Mouse (Mus musculus) spleen, postnatal 4 days (tissue): ENCODE results near the gene Rgl1.

Source experiments
- DNase-seq, 2 experiments: peaks; one replicate each; pipeline ENCODE4 v3.0.0; 2022; ENCODE audit warnings: low spot score in 2 of 2

Rgl1 gene

DNA sequence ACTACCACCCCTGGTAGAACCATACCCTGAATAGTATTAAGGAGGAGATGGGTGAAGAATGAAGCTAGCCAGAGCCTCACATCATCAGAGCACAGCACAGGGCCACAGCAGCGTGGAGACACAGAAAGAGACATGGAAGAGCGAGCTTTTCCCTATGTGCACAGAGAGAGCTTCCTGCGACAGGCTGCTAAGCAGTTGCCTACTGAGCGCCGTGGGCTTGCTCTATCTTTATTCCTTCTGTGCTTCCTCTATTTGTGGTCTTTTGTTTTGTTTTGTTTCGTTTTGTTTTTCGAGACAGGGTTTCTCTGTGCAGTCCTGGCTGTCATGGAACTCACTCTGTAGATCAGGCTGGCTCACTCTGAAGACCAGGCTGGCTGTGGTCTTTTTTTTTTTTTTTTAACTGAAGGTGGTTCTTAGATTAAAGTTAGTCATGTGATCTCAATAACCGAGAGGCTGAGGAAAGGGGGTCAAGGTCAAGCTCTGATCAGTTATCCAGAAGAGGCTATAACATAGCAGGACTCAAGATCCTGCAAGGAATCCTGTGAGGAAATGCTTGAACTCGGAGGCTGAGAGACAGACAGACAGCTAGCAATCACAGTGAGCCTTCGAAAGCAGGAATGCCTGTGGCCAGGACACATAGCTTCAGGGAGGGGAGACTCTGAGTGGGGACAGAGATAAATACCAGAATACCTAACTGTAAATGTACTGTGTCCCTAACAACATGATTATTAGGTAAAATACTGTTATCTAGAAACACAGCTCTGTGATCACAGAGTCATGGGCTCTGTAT lies 150.0 kb downstream of the Rgl1 start:
- no peak for DNase-seq

GRCm38 (mm10) chr1:152614743-152615380 lies 151.3 kb downstream of the Rgl1 start:
- no peak for DNase-seq

DNA sequence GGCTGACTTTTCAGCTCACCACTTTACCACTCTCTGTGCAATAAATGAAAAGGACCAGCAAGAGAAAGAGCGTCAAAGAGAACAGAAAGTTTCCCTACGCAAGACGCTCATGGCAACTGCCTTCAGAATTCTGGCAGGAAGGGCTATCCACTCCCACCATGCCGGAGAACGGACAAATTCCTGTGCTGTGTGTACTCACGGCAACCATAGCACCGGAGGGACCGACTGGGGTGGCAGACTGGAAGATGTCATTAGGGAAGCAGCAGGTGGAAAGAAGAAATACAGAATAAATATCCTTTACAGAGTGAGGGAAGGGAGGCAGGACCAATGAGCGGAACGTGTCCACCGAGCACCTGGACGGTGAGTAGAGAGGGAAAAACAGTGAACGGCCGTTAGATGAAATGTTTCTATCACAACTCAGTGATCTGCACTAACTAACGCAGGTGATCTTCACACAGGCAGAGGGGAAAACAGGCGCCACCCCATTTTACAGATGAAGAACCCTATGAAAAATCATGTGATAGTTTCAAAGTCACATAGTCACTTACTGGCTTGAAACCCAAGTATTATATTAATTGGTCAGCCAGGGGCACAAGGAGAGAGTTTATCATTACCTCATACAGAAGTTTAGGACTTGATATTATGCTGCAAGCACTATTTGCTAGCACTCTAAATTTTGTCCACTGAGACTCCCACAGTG lies 152.8 kb downstream of the Rgl1 start:
- DNase-seq = no peak

GRCm38 (mm10) chr1:152612535-152613157 lies 153.5 kb downstream of the Rgl1 start:
- no peak for DNase-seq

- no peak for DNase-seq
Measured at GRCm38 (mm10) chr1:152609547-152609946, 156.6 kb downstream of the Rgl1 start.

GRCm38 (mm10) chr1:152609006-152609405 lies 157.1 kb downstream of the Rgl1 start:
- no peak for DNase-seq

DNA sequence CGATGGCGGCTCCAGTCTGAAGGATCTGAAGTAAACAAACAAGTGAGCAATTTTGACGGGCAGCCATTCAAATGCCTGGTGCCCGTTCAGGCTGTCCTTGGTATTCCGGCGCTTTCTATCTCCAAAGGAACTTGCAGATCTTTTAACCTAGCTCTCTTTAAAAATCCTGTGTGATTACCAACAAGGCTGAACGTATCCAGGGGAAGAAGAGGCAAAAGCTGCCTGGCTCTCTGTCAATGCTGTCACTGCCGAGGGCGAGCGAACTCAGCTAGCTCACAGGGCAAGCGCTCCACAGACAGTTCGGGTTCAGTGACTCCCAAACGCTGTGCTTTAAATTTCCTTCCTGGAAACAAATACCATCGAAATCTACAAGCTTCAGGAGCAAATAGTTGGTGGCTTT lies 158.4 kb downstream of the Rgl1 start:
- DNase-seq = no peak

- no peak for DNase-seq
Measured at GRCm38 (mm10) chr1:152606727-152607126, 159.4 kb downstream of the Rgl1 start.

DNA sequence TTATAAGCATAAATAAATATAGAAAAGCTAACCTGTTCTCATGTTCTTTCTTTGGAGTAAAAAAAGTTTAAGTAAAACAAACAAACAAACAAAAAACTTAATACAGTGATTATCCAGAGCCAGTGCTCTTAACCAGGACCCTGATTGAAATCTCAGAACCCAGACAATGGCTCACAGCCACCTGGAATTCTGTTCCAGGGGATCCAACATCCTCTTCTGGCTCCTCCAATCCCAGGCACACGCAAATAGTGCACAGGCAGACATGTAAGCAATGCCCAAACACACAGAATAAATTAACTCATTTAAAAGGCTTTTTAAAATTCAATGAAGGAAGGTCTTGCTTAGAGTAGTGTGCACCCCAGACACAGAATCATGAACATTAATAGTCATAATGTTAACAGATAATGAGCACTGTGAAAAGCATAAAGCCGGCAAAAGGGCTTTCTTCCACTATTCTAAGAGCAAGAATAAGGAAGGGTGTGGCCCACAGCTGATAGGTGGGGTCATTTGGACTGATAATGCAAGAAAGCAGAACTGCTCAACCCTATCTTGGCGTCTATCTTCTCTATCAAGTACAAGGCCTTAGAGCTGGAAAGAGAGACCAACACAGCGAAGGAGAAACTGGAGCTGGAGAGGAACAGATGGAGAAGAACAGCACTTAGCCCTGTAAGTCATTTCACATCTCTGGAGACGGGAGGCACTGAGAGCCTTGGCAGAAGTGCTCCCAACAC lies 160.1 kb downstream of the Rgl1 start:
- no peak for DNase-seq

DNA sequence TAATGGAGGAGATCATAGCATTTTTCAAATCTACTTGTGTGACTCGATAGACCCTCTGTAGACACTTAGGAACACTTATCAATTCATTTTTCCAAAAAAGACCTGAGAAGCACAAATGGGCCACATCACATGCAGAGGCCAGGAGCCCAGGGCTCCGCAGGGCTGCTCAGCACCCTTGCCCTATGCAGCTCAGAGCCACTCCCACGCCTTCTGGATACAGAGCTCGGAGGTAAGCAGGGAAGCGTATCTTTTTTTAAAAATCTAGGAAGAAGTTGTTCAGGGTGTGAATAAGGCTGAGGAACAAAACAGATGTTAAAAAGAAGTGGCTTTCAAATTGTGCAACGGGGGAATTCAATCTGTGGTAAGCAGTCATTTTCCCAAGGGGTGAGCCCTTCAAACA lies 162.0 kb downstream of the Rgl1 start:
- no peak for DNase-seq

DNA sequence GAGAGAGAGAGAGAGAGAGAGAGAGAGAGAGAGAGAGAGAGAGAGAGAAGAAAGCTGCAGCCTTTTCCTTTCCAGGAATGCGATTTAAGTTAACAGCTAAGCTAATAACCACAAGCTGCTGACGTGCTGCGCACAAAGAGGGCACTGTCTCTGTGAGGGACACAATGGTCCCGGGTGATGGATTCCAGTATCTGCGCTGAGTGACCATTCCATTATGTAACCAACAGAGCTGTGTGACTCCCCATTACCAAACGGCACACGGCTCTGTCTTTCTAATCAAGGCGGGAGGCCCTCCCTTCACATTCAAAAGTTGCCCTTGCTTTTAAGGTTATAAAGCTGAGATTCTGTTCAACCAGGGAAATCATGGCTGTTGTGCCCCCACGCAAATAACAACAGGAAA lies 162.5 kb downstream of the Rgl1 start:
- no peak for DNase-seq

DNA sequence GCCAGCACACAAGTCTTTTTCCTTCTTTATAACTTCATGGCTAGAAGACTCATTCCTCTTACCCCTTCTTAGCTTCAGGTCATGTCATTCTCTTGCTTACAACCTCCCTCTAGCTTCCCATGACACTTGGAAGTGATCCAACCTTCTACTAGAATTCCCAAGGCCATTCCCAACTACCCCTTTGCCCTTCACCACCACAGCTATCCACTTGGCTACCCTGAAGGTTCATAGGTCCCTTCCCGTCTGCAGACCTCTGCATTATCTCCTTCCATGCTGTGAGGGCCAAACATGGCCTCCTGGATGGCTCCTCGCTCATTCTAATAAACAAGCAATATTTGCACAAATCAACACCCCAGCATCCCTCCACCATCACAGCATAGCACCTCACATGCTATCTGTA lies 165.7 kb downstream of the Rgl1 start:
- DNase-seq = no peak

- no peak for DNase-seq
Measured at GRCm38 (mm10) chr1:152599347-152599746, 166.8 kb downstream of the Rgl1 start.

GRCm38 (mm10) chr1:152594690-152595089 lies 171.5 kb downstream of the Rgl1 start:
- DNase-seq = no peak

DNA sequence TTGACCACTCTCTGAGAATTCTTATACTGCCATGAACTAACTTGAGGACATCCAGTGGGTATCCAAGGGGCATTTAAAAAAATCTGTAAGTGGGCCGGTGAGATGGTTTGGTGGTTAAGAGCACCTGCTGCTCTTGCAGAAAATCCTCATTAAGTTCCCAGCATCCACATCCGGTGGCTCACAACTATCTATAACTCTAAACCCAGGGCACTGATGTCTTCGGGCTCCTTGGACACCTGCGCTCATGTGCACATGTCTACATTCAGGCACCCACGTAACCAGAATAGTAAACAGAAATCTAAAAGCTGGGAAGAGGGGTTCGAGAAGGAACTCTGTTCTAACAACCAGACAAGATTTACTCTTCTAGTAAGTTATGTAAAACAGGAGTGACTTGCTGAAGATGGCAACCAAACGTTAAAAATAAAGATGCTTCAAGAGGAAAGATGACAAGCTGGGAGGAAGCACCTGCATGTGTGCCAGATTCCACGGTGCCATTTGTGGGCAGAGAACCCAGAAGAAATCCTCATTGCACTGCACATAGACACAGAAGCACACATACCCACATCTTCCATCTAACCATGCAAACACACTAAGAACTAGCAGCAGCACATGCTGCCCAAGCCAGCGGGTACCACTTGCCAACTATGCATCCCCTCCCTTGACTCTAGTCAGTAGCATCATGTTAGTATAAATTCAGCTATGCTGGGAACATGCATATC lies 172.2 kb downstream of the Rgl1 start:
- no peak for DNase-seq

GRCm38 (mm10) chr1:152593382-152593781 lies 172.8 kb downstream of the Rgl1 start:
- peak in 1 of 2 experiments; percentile 36 for DNase-seq

DNA sequence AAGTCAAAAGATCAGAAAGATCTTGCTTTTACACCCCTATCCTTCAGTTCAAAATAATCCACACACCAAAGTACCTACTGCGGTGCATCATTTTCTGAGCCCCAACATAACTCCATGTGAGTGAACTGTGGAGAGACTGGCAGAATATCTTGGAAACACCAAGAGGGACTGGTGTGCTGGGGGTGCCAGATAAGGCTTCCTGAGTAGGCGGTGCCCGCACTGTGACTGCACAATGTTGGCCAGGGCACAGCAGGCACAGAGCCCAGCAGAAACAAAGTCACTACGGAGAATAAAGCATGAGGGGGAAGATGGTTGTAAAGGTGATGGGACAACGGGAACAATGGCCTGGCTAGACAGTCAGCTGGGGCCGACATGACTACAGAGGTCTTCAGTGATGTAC lies 173.5 kb downstream of the Rgl1 start:
- peak; percentile 83 to 85 for DNase-seq

DNA sequence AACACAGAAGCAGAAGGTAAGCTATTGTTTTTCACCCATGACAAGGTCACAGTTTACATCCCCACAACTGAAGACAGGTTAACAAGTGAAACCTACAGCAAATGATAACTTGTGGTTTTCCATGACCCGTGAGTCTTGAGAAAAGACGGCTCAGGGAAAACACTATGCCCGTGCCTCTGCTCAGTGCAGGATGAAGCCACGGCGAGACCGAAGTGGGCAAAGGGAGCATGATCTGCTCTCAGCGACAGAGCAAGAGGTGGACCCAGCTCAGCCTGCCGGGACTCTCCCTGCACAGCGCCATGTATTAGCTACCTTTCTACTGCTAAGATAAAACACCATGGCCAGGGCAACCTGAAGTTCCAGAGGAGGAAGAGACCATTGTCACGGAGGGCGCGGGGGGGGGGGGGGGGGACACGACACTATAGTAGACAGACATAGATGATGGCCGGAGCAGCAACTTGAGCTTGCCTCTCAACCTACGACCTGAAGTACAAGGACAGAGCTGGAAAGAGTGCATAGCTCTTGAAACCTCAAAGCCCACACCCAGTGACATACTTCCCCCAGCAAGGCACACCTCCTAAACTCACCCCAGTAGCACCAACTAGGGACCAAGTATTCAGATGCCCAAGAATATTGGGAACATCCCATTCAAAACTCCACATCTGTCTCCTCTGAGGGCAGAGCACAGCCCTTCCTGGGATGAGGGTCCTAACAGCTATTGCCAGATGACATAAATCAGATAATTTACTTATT lies 174.2 kb downstream of the Rgl1 start:
- DNase-seq = peak; percentile 37 to 72

DNA sequence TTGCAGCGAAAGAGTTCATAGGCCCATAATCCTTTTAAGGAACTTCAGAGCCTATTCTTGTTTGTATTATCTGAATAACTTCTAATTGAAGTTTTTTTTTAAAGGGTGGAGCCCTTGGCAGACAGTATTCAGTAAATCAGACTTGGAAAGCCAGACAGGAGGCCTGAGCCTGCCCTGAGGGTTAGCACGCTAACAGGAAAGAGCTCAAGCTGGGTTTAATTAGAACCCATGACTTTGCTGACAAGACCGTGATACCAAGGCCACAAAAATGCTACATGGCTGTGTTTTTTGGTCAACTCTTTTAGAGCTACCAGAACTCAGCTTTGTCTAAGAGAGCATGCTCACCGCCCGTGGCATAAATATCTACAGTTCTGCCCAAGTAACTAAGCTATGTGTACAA lies 175.8 kb downstream of the Rgl1 start:
- no peak for DNase-seq

DNA sequence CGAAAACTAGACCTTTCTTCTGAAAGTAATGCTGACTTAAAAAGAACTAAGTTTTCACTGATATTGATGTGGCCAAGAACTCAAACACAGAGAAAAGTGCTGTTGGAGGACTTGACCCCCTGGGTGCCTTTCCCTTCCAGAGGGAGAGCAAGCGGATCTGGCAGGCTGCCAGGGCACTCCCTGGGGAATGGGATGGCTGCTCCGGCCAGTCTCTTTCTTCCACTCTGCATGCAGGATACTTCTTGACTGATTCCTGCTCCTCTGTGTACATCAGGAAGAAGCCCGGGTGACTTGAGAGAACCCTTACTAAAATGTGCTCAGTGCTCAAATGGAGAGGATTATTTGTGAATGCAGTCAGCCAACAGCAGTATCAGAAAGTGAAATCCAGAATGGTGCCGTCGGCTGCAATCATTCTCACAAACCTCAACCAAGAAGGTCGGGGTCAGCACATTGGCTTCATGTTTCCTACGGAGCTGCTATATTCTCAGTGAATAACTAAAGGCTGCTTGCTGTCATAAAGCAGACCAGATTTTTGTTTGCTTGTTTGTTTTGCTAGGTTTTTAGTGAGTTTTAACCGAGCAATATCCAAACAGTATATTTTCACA lies 176.7 kb downstream of the Rgl1 start:
- no peak for DNase-seq
